Mouse (Mus musculus) natural killer cell, adult 2 months (primary cell): ENCODE measurements around the gene Tmem234.

Experiments
- DNase-seq, 2 experiments: peaks; one replicate each; pipeline ENCODE4 v3.0.0; 2022; ENCODE audit warnings: low spot score in 2 of 2

Tmem234 gene

DNA sequence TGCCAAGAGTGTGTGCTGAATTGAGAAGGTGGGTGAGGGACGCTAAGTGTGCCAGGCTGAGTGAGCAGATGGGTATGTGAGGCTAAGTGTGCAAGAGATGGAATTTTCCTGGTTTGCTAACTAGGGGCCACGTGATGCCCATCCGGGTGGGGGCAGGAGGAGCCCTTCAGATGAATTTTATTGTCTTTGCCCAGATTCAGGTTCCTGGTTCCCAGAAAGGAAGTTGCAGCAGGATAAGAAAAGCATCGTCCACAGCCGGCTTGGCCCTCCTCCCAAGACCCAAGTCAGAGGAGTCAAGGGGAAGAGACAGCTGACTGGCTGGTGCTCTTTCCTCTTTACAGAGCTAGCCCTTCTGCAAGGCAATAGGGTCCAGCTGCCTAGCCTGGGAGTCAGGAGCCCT lies 22.0 kb upstream of the Tmem234 start, which contains the start of gene Fam167b:
Fam167b (minus strand) TSS at position 84 of the 400 bp plus-strand sequence.
- DNase-seq: no peak

DNA sequence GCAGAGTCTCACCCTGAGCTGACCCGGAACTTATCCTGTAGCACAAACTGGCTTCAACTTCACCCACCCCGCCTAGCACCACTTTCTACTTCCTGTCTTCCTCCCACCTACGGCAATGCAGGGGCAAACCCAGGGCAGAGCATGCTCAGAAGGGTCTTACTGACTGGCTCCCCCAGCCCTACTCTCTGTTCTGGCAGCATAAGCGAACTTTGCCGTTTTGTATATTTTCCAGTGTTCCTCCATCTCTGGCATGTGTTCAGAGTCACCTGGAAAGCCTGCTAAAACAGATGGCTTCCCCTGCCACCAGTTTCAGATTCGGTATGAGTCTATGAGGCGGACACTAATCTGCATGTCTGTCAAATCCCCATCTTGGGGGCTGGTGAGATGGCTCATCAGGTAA lies 20.1 kb upstream of the Tmem234 start:
- DNase-seq: peak in 1 of 2 experiments; percentile 59

DNA sequence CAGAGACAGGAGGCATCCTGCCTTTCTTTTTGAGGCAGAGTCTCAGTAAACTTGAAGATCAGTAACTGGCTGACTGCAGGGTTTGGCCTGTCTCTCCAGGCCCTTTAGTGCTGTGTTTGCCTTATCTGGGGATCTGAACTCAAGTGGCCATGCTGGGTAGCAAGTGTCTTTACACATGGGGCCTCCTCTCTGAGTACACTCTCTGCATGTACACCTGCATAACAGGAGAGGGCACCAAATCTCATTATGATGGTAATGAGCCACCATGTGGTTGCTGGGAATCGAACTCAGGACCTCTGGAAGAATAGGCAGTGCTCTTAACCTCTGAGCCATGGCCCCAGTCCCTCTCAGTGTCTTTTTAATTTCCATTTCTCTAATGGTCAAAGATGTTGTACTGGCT lies 18.2 kb upstream of the Tmem234 start:
- DNase-seq: no peak

DNA sequence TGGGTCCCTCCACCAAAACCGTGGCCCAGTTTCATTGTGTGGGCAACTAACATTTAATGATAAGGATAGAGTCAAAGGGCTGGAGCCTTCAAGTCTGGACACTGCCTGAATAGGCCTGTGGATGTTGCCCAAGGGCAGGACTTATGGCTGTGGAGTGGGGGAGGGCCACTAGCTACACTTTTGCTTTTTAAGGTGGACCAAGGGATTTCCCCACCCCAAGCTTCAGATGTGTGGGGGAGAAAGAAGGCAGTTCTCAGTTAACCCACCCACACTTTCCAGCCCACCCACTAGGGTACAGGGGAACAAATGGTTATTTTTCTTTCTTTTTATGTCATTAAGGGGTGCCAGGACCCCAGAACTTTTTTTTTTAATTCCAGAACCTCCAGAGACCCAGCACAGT lies 16.1 kb upstream of the Tmem234 start:
- no peak for DNase-seq

DNA sequence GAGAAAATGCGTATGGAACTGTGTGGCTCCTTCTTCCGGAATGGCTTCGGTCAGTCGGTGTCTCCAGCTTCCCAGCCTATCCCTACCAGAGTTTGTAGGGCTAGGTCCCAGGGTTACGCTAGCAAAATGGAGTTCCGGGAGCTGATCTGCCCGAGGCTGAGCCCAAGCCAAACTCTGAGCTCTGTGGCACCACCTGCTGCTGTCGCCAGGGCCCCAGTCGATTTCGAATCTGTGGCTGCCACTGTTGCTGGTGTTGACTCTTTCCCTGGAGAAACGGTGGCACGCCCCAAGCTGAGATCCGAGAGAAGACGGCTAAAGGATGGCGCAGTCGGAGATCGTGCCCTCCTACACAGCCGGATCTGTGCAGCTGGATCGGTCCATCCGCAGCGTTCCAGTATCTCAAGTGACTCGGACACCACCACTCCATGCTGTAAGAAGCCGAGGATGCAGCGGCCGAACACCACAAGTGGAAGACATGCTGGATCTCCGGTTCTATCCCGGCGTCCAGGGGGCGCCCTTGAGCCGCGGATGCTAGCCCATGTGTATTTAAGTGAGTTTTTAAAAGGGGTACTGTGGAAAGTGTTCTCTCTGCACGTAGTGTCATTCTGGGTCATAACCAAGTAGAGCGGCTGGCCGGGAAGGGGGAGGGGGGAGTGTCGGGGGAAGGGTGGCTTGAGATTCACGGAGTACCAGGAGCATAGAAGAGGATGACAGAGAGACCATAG lies 15.4 kb upstream of the Tmem234 start:
- DNase-seq: peak; percentile 77 to 89

DNA sequence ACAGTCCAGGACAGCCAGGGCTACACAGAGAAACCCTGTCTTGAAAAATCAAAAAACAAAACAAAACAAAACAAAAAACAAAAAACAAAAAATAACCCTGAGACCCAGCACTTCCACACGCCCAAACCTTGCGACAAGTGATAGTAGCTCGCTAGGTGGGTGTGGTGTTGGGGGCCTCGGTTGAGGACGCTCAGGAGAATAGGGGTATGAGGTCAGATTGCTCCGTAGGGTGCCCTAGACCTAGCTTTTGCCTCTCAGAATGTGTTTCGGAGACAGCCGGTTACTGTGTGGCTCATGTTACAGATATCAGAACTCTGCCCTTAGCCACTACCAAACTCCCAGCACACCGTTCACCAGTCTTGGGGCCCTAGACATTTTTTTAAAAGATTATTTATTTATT lies 14.7 kb upstream of the Tmem234 start:
- no peak for DNase-seq

DNA sequence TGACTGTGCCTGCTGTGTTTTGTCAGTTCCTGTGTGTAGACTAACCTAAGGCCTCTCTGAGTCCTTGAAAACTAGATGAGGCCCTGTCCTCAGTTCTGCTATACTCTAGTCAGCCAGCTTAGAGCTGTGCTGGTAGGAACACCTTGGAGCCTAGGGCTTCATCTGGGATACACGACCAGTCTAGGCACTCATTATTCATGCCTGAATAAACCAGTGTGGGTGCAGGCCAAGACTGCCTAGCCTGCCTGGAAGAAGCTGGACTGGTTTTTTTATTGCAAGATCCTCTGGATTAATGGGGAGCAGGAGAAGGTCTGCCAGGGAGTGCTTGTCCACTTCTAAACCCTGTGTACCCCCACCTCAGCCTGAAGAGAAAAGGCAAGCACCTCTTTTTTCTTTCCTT lies 13.5 kb upstream of the Tmem234 start:
- DNase-seq: no peak

DNA sequence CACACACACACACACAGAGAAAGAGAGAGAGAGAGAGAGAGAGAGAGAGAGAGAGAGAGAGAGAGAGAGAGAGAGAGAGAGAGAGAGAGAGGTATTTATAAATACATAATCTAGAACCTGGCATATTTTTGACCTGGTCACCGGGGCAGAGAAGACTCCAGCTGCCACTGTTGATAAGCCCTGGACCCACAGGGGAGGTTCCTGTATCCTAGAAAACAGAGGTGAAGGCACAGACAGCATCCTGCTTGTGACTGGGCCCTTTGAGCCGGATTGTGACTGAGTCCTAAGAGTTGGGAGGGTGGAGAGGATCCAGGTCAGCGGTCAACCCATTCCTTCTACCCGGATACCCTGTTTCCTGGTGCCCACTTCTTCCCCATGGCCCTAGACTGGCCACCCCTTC lies 11.6 kb upstream of the Tmem234 start:
- no peak for DNase-seq

DNA sequence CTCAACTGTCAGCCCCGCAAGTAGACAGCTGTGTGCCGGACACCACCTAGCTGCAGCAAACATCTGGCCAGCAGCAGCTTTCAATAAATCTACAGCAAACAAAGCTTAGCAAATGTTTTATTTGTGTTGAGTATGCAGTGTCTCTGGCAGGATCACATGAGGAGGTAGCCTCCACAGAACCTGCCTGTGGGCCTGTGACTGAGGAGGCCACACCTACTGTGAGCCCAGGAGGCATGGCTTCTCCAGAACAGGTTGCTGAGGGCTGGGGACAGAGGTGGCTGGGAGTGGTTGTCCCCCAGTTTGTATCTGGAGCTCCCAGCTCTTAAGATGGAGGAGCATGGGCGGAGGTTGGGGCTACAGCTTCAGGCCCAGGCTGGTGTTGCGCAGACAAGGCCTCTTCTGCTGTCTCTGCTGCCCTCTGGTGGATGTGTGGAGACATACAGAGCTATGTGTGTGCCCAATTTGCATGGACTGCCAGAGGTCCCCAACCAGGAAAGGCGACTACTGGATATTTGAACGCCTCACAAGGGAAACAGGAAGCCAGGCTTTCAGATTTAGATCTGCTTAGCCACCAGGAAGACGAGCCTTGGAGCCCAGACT lies 8.1 kb downstream of the Tmem234 start:
- peak; percentile 73 to 82 for DNase-seq

DNA sequence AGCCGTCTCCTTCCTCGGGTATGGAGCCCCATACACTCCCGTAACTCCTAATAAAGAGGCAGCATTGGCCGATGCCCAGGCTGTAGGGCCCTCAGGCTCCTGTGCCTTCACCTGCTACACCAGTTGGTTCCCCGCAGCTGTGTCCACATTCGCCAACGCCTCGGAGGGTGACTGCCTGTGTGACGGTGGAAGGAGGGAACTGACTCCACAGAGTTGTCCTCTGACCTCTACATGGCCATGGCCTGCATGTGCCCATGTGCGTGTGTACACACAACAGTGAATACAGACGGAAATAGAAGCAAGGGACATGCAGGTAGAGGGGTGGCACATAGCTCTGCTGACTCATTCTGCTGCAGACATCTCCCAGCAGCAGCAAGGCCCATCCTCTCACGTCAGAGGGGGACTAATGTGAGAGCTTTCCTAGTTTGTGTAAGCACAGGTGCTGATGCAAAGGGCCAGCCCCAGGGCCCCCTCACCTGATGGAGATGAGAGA lies 8.7 kb downstream of the Tmem234 start:
- DNase-seq: no peak

DNA sequence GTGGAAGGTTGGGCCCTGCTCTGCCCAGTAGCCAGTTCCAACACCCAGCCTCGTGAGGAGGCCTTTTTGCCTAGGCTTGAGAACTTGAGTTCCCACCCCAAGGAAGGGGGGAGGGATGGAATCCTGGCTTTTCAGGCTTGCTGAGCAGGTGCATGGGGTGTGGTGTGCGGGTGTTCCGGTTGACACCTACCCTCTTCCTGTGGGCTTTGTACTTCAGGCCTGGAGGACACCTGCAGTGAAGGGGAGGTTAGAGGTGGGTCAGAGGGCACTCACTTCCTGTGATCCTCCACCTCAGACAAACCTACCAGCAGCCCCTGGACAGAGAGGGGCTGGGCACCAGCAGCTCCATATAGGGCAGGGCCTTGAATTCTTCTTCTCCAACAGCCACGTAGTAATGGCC lies 9.6 kb downstream of the Tmem234 start:
- no peak for DNase-seq

DNA sequence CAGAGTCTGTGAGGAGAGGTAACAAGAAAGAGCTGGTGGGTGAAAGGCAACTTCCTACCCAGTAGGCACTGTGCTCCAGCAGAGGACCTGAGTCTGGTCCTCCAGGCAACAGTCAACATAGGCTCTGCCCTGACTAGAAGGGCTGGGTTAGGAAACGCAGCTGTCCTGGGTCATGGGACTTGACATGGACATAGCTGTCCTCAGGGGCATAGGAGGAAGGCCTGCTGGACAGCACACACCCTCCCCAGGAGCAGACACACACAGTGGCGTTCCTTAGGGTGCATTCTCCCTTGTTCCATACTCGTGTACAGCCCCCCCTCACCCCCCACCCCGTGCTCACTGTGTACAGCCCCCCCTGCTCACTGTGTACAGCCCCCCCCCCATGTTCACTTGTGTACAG lies 10.0 kb downstream of the Tmem234 start:
- DNase-seq: no peak

DNA sequence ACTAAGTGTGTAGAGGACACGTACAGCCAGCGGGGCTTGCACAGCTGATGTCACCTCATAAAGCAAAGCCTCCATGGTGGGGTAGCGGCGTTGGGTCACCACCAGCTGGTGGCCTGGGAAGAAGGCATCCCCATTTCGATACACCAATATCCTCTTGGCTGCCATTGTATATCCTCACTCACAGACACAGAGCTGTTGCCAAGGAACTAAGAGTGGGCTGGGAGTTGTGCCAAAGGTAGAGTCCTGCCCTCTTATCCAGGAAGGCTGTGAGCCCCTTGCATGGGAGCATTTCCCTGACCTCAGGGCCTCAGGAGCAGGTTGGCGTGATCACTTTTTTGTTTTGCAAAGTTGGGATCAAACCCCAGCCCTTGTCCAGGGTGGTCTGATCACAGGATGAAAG lies 13.6 kb downstream of the Tmem234 start, which contains the start of gene Dcdc2b:
Dcdc2b (minus strand) TSS at position 165 of the 400 bp plus-strand sequence.
- DNase-seq: no peak

DNA sequence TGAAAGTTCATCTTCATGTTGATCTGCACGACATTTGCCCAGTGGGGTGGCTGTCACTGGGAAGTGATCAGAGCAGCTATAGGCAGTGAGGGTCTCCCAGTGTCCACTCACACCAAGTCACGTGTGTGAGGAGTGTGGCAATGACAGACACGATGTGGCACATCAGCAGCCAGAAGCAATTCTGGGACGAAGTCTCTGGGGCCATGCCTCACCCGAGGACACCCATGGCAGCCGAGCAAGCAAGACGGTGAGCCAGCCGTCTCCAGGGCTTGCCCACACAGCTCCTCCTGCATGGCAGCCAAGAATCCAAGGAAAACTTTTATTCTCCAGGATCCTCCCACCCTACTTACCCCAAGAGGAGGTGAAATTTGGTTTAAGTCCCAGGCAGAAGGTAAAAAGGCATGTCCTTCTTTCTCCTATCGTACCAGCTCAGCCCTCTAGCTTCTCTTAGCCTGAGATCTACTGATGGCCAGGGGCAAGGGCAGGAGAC lies 15.4 kb downstream of the Tmem234 start:
- DNase-seq: no peak

DNA sequence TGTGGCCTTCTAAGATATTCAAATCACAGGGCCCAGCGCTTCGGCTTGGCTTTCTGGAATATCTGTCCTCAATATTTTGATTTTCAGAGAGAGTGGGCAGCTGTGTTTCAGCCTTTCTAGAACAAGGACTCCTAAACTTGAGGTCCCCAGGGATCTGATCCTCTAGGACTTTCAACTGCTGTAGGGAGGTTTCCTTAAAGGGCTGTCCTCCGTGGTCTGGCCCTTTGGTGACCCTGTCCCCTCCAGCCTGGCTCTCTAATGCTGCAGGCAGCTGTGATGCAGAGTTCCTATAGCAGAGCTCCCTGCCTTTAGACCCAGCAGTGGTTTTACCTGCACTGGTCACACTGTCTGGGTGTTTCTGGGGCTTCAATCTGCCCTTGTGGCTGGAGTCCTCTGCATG lies 16.2 kb downstream of the Tmem234 start:
- no peak for DNase-seq

DNA sequence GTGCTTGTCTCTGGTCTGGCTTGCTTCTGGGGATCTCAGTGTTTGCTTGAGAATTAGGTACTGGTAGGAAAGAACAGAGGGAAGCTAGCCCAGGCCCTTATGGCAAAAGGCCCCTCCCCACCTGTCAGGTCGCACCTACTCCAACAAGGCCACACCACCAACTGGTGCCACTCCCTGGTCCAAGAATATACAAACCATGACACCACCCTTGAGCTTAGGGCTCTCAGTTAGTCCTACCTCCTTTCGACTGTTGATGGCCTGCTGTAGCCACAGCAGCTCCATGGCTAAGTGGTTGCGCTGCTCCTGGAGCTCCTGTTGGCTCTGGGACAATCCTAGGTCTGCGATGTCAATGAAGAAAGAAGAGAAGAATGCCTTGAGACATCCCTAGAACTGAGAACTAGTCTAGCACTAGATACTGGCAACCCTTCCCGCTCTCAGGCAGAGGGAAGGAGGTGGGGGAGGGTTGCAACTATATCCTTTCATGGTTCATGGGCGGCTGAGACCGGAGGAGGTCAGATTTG lies 16.7 kb downstream of the Tmem234 start:
- DNase-seq: no peak

DNA sequence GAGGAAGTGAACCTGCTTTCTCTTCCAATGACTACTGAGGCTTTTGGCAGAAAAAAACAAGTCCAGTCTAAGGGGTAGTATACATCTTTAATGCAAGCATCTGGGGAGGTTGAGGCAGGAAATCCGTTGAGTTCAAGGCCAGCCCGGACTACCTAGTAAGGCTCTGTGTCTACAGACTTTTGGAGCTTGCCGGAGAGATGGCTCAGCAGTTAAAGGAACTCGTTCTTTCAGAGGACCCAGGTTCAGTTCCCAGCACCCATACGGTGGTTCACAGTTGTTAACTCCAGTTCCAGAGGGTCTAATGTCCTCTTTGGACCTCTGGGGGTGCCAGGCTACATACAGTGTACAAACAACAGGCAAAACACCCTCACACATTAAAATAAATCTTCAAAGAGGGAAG lies 17.6 kb downstream of the Tmem234 start:
- DNase-seq: no peak

DNA sequence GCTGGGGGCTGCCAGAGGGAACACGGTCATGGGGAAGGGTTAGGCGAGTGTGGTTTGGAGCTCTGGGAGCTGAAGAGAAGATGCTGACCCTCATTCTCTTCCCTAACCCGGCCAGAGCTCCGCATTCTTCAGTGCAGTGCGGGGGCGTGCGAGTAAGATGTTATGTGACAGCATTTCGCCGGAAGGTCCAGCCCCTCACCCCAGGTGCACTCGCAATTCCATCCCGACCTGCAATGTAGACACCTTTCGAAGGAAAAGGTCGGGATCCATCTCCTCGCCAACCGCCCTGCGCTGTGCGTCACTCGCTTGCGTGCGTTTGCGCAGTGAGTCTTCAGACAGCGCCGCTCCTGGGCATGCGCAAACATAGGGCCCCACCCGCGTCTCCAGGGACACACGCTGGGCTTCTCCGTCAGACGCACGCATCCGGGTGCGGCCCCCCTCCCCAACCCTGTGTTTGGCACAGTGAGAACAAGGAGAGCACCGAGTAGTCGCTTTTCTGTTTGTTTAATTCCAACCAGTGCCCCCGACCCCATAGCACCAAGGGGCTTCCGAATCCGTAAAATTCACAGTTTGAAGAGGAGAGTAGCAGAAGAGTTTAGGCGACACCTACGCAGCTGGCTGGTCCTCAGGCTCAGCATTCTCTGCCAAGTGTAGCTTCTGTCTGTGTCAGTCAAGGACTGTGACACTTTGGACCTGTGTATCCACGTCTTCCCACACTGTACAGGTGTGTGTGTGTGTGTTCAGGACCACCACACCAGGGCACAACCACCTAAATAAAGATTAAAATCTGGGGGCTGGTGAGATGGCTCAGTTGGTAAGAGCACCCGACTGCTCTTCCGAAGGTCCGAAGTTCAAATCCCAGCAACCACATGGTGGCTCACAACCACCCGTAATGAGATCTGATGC lies 18.6 kb downstream of the Tmem234 start, which contains the start of gene Iqcc:
Iqcc (minus strand) TSS at position 314 of the 906 bp plus-strand sequence.
- DNase-seq: peak; percentile 89 to 95

DNA sequence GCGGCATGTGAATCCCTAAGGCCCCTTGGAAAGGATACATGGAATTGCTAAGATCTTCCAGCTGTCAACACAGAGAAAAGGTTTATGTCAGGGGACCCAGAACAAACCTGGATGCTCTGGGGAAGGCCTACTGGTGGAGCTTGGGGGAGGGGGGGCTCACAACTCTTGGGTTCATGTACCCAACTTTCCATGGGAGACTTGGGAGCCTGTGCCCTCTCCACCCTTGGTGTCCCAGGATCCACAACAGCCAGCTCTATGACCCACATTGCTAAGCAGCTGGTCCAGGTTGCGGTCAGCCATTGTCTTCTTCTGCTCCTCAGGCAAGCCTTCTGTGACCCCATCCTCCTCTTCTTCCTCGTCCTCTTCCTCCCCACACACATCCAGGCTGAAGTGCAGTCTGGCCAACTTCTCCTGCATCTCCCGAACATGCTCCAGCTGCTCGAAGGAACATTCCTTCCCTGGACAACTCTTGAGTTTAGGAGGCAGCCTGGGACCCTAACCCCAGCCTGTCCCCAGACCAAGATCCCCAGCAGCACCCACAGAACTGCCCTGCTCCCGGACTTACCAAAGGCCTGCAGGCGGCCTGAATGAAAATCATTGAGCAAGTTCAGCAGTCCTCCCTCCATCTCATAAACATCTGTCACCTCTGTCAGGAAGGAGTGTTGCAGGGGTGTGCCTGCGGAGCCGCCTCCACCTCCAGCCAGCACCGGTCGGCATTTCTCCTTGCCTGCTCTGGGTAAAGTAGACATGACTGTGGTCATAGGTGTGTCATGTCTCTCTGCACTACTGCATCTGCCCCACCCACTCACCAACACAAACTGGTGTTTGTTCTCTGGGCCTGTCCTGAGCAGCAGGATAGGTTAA lies 20.2 kb downstream of the Tmem234 start:
- no peak for DNase-seq

DNA sequence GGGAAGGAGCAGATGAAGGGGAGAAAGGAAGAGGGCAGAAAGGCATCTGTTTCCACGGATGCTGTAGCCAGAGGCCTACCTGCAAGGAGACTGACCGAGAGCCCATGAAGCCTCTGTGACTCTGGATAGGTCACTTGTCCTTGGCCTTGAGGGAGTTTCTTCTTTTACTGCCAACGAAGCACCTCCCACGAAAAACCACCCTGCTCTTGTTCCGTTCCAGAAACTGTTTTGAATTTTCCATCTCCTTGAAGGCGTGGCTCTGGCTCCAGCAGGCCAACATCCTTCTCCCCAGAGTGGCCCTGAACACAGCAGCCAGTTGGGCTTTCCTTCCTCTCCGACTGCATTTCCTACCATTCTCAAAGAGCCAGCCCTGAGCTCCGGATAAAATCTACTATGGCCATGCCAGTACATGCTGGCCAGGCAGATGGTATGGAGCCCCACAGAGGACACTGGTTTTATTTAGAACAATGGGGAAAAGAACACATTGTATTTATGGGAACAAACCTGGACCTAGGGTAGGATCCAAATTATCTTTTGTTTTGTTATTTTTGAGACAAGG lies 20.9 kb downstream of the Tmem234 start:
- DNase-seq: no peak
